Mouse (Mus musculus) lung, adult 2 months (tissue): ENCODE results near the gene Gsc2.

ENCODE experiments used
- CTCF ChIP-seq: fragments of 200-500 bp; IDR thresholded peaks from 2 replicates; pipeline ENCODE4 v1.5.1; 2011; ENCODE audit warnings: mild to moderate bottlenecking, low read length, control low read depth; ENCODE audit not compliant: insufficient read depth
- POLR2A ChIP-seq: fragments of 200-500 bp; IDR thresholded peaks from 2 replicates; pipeline ENCODE4 v1.6.1; 2011; ENCODE audit warnings: low read depth, mild to moderate bottlenecking, control low read depth, low read length, borderline replicate concordance; ENCODE audit errors: extremely low read depth

- no peak for TF ChIP-seq CTCF
- TF ChIP-seq POLR2A = no peak
These were observed 35.2 kb upstream of the Gsc2 start for GRCm38 (mm10) chr16:17950068-17950467.
